In the genomic region with DNA sequence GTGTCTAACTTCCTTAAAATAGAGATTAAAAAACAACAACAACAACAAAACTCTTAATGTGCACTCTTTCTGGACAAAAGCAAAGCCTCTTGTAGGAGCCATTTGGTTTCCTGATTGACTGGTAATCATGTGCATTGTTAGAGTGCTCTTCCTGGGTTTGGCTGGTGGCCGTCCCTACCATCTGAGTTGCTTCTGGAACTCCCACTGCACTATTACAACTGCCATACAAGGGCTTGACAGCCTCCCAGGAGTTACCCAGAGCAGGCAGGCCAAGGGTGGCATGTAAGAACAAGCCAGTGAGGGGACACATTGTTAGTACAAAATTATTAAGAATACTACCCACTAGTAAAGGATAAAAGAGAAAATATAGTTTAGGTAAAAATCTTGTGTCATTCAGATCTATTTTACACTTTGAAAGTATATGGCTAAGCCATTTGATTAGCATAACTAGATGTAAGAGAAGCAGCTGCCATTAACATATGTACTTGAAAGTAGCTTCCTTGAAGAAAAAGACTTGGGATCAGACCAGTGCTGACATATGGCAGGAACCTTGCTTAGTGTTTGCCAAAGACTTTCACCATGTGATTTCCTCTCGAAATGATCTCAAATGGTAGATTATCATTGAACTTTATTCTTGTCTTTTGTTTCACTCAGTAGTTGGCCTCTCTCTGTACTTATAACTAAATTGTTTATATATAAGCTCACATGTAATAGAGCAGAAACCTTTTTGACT, we compare ENCODE assay signal across 19 mouse cellular contexts. TPM values are rescaled to one million over a fixed set of nuclear protein-coding genes. Genes with fewer than 3 reads are reported as not detected.
A peak's percentile ranks its signal among the peaks of the same experiment; 100 is the strongest.
DNase-seq lines count a peak whose midpoint lies in the region; ATAC-seq and TF ChIP-seq lines count a peak whose summit lies in the region.
"Had no signal": no experiment of that assay in that cellular context is flagged by ENCODE, and none has a peak within 500 bp of the region (broad histone marks: within the 10 kb centered on the region; RNA-seq: fewer than 3 reads in every experiment).

No protein-coding gene starts in this region.

- H3K9me3 ChIP-seq in forebrain, embryonic 14.5 days (replicated peaks; ENCODE audit: control insufficient read depth, low read length): no peaks in the 10 kb centered on the region
- no peaks in the 10 kb centered on the region for H3K9me3 ChIP-seq in forebrain, embryonic 11.5 days (ENCODE audit: control insufficient read depth, low read length)
- H3K9me3 ChIP-seq in forebrain, embryonic 16.5 days (ENCODE audit: control insufficient read depth, low read length): no peaks in the 10 kb centered on the region
- H3K9me3 ChIP-seq: embryonic facial prominence, embryonic 10.5 days; embryonic facial prominence, embryonic 12.5 days had no signal

- no peak overlapping the region for H3K4me2 ChIP-seq in forebrain, embryonic 14.5 days (ENCODE audit: low read length)
- H3K4me2 ChIP-seq in forebrain, embryonic 11.5 days (ENCODE audit: low read depth, low read length, severe bottlenecking): no peak overlapping the region
- no peak overlapping the region for H3K4me2 ChIP-seq in forebrain, embryonic 16.5 days (ENCODE audit: low read length)
- H3K4me2 ChIP-seq: embryonic facial prominence, embryonic 12.5 days had no signal

- DNase-seq in forebrain, embryonic 14.5 days (ENCODE audit: low spot score): peak; percentile 76
- DNase-seq in forebrain, embryonic 11.5 days (ENCODE audit: low spot score): no peak
- peak in 1 of 2 experiments; percentile 40 for DNase-seq in layer of hippocampus, adult 2 months (ENCODE audit: low spot score in 2 of 2)
- no peak for DNase-seq in layer of hippocampus, postnatal 25 days (ENCODE audit: extremely low spot score in 1 of 2, low spot score in 1 of 2)
- peak; percentile 73 for DNase-seq in brain, embryonic 14.5 days (ENCODE audit: low read depth)
- DNase-seq in c-Kit-positive CD71-positive TER-119-positive erythroid progenitor cells, embryonic 14.5 days (ENCODE audit: low spot score): no peak
- no peak for DNase-seq in adipocyte (ENCODE audit: low spot score)
- DNase-seq: adrenal gland, adult 8-10 months; adrenal gland, postnatal 14 days; adrenal gland, postnatal 36 days; cerebellum, adult 11-12 months; cerebellum, adult 2 months; cerebellum, adult 9-10 months; cerebellum, postnatal 10 days; cerebellum, postnatal 25 days had no signal

- no peak overlapping the region for H3K4me3 ChIP-seq in forebrain, embryonic 14.5 days (ENCODE audit: low read depth, low read length)
- H3K4me3 ChIP-seq in forebrain, embryonic 11.5 days (ENCODE audit: low read depth, low read length): no peak overlapping the region
- H3K4me3 ChIP-seq in layer of hippocampus, adult 2 months: no peak overlapping the region
- H3K4me3 ChIP-seq in forebrain, embryonic 16.5 days (replicated peaks; ENCODE audit: low read length): no peak overlapping the region
- H3K4me3 ChIP-seq: embryonic facial prominence, embryonic 10.5 days; embryonic facial prominence, embryonic 12.5 days had no signal

- peak overlapping the region; percentile 41; the same call in 1 of the 2 replicates for H3K27ac ChIP-seq in forebrain, embryonic 14.5 days (ENCODE audit: low read depth, low read length)
- H3K27ac ChIP-seq in forebrain, embryonic 11.5 days (ENCODE audit: low read depth, low read length): no peak overlapping the region
- peak overlapping the region; percentile 16; the same call in 1 of the 2 replicates for H3K27ac ChIP-seq in layer of hippocampus, adult 2 months
- H3K27ac ChIP-seq in forebrain, embryonic 16.5 days (ENCODE audit: low read length): peak overlapping the region; percentile 84
- H3K27ac ChIP-seq: embryonic facial prominence, embryonic 10.5 days; embryonic facial prominence, embryonic 12.5 days had no signal

- no peaks in the 10 kb centered on the region for H3K27me3 ChIP-seq in forebrain, embryonic 14.5 days (replicated peaks; ENCODE audit: control insufficient read depth, insufficient read depth, low read length)
- no peaks in the 10 kb centered on the region for H3K27me3 ChIP-seq in forebrain, embryonic 11.5 days (ENCODE audit: control insufficient read depth, insufficient read depth, low read length)
- H3K27me3 ChIP-seq in forebrain, embryonic 16.5 days (replicated peaks; ENCODE audit: control insufficient read depth, insufficient read depth, low read length): no peaks in the 10 kb centered on the region
- H3K27me3 ChIP-seq: embryonic facial prominence, embryonic 12.5 days had no signal

- WGBS in forebrain, embryonic 14.5 days: 67% methylated on average over 2 of the region's 2 CpGs
- WGBS in forebrain, embryonic 11.5 days: 83% methylated on average over 2 of the region's 2 CpGs
- WGBS in forebrain, embryonic 16.5 days: 47% methylated on average over 2 of the region's 2 CpGs

- TF ChIP-seq POLR2A in brain, embryonic 14.5 days (IDR thresholded peaks at IDR 0.05; ENCODE audit: borderline replicate concordance, extremely low read depth, insufficient read depth, insufficient read length, poor library complexity, severe bottlenecking): no peak

- peaks cover 75% of the 10 kb centered on the region for H3K36me3 ChIP-seq in forebrain, embryonic 14.5 days (ENCODE audit: control insufficient read depth, insufficient read depth, low read length)
- peaks cover 4% of the 10 kb centered on the region; the same call in 1 of the 2 replicates for H3K36me3 ChIP-seq in forebrain, embryonic 11.5 days (ENCODE audit: control insufficient read depth, insufficient read depth, low read length)
- H3K36me3 ChIP-seq in forebrain, embryonic 16.5 days (ENCODE audit: control insufficient read depth, insufficient read depth): peaks cover 7% of the 10 kb centered on the region

- no peak overlapping the region for H3K9ac ChIP-seq in forebrain, embryonic 14.5 days (ENCODE audit: low read length)
- no peak overlapping the region for H3K9ac ChIP-seq in forebrain, embryonic 11.5 days (ENCODE audit: low read length)
- H3K9ac ChIP-seq in forebrain, embryonic 16.5 days (replicated peaks; ENCODE audit: low read depth, low read length): no peak overlapping the region
- H3K9ac ChIP-seq: embryonic facial prominence, embryonic 12.5 days had no signal

- H3K4me1 ChIP-seq in forebrain, embryonic 14.5 days (ENCODE audit: control insufficient read depth, insufficient read depth, low read length): peaks cover 4% of the 10 kb centered on the region; the same call in 1 of the 2 replicates
- no peaks in the 10 kb centered on the region for H3K4me1 ChIP-seq in forebrain, embryonic 11.5 days (replicated peaks; ENCODE audit: control insufficient read depth, insufficient read depth, low read length)
- H3K4me1 ChIP-seq in forebrain, embryonic 16.5 days (replicated peaks; ENCODE audit: control insufficient read depth, insufficient read depth, low read length): 0 out of 2 replicates have a peak, but pooled peaks cover 2% of the 10 kb centered on the region
- H3K4me1 ChIP-seq: embryonic facial prominence, embryonic 10.5 days; embryonic facial prominence, embryonic 12.5 days had no signal

- ATAC-seq in forebrain, embryonic 14.5 days: peak; percentile 52; the same call in 1 of the 2 replicates
- no peak for ATAC-seq in forebrain, embryonic 11.5 days (replicated peaks; ENCODE audit: low FRiP score)
- peak; percentile 85 for ATAC-seq in forebrain, embryonic 16.5 days

- TF ChIP-seq CTCF in layer of hippocampus, adult 2 months (conservative IDR thresholded peaks at IDR 0.05): no peak
- TF ChIP-seq CTCF in brain, embryonic 14.5 days (IDR thresholded peaks at IDR 0.05; ENCODE audit: borderline replicate concordance, extremely low read depth, insufficient read depth, insufficient read length): no peak

RNA-seq across cellular contexts. Expression of a gene that starts 19.8 kb away (rescaled TPM):
- polyA plus RNA-seq in forebrain, embryonic 14.5 days (2014; fragmentation: Nextera tagmentation; extraction: Ambion mirVana): 97.7 and 109 TPM in 2 replicates
- 102 and 119 TPM in 2 replicates for polyA plus RNA-seq in forebrain, embryonic 11.5 days (2014; fragmentation: Nextera tagmentation; extraction: Ambion mirVana)
- total RNA-seq in layer of hippocampus, adult 2 months (2021): 100 to 1,000 TPM; 124 to 129 TPM
- 100 to 1,000 TPM; 118 to 122 TPM for total RNA-seq in layer of hippocampus, postnatal 25 days (2021)
- polyA plus RNA-seq in brain, embryonic 14.5 days (2012; rRNA removed): 115 and 116 TPM in 2 replicates
- polyA plus RNA-seq in forebrain, embryonic 16.5 days (2015; fragmentation: Nextera tagmentation; extraction: Ambion mirVana): 121 and 125 TPM in 2 replicates

RNA-seq across cellular contexts. Expression of a gene that starts 31.7 kb away (rescaled TPM):
- polyA plus RNA-seq in forebrain, embryonic 14.5 days (2014; fragmentation: Nextera tagmentation; extraction: Ambion mirVana): 0.80 and 1.2 TPM in 2 replicates
- polyA plus RNA-seq in forebrain, embryonic 11.5 days (2014; fragmentation: Nextera tagmentation; extraction: Ambion mirVana): 0.55 and 0.96 TPM in 2 replicates
- total RNA-seq in layer of hippocampus, adult 2 months (2021): 1 to 10 TPM; 3.2 to 3.3 TPM
- total RNA-seq in layer of hippocampus, postnatal 25 days (2021): 1 to 10 TPM; 2.2 to 3.3 TPM
- 0.64 and 1.7 TPM in 2 replicates for polyA plus RNA-seq in brain, embryonic 14.5 days (2012; rRNA removed)
- polyA plus RNA-seq in forebrain, embryonic 16.5 days (2015; fragmentation: Nextera tagmentation; extraction: Ambion mirVana): 0.92 and 1.5 TPM in 2 replicates
- total RNA-seq: ES-E14 had no signal

Comparison
In these comparisons a context has a peak if more than half of its experiments do, and no peak if none do; other contexts are left out.
1. DNase-seq: peak in forebrain, embryonic 14.5 days (single experiment) and brain, embryonic 14.5 days (single experiment); none in forebrain, embryonic 11.5 days (single experiment), layer of hippocampus, postnatal 25 days (0 of 2), c-Kit-positive CD71-positive TER-119-positive erythroid progenitor cells, embryonic 14.5 days (single experiment) and adipocyte (single experiment).